Mouse (Mus musculus) adrenal gland, adult 8-10 months (tissue): ENCODE data around the gene Atxn2. TPM values are rescaled to one million over a fixed set of nuclear protein-coding genes. Genes with fewer than 3 reads are reported as not detected.
A peak's percentile ranks its signal among the peaks of the same experiment; 100 is the strongest.
"Not testable (repeated sequence)": the region's sequence is repeated elsewhere in the genome, so short reads cannot be mapped to it uniquely, and the experiment has no call there.

Source experiments
- DNase-seq: peaks from one replicate; pipeline ENCODE4 v3.0.0; 2022
- total RNA-seq, 4 experiments: library from RNA; stranded (reverse); gene quantifications; 2 replicates each; pipeline ENCODE4 v1.2.4; 2022

Atxn2 gene
- 100 to 1,000 TPM; 177 to 211 (median 197) TPM for total RNA-seq

GRCm38 (mm10) chr5:121711174-121711927 lies at the start of gene Atxn2:
Atxn2 (plus strand) TSS chr5:121711337.
- peak; percentile 76 for DNase-seq

GRCm38 (mm10) chr5:121661494-121661893 lies 49.6 kb upstream of the Atxn2 start:
- no peak for DNase-seq

GRCm38 (mm10) chr5:121663456-121663855 lies 47.7 kb upstream of the Atxn2 start:
- no peak for DNase-seq

GRCm38 (mm10) chr5:121664078-121664477 lies 47.1 kb upstream of the Atxn2 start:
- no peak for DNase-seq

DNA sequence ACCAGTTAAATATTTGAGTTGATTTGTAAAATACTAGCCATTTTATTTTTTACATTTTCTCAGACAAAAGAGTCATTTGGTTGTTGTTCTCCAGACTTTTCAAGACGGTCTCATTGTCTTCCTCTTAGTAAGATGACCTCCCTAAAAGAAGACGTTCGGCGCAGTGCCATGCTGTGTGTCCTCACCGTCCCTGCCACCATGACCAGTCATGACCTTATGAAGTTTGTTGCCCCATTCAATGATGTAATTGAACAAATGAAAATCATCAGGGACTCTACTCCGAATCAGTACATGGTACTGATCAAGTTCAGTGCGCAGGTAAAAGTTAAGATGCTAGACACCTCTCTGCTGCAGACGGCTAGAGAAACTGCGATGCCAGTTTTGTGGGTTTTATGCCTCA lies 46.2 kb upstream of the Atxn2 start:
- DNase-seq = no peak

DNA sequence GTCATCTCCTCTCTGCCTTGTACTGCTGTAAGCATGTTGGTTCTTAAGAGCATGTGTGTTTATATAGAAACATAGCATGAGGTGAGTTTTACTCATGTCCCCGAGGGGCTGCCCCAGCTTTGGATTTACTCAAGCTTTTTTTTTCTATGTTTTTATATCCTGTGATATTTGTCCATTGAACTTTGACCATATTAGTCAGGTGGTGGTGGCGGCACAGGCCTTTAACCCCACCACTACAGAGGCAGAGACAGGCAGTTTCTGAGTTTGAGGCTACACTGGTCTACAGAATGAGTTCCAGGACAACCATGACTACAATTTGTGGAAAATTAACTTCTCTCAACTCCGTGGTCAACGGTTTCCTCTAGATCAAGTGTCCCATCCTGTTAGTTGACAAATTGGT lies 44.1 kb upstream of the Atxn2 start:
- DNase-seq = no peak

GRCm38 (mm10) chr5:121668411-121668810 lies 42.7 kb upstream of the Atxn2 start:
- no peak for DNase-seq

DNA sequence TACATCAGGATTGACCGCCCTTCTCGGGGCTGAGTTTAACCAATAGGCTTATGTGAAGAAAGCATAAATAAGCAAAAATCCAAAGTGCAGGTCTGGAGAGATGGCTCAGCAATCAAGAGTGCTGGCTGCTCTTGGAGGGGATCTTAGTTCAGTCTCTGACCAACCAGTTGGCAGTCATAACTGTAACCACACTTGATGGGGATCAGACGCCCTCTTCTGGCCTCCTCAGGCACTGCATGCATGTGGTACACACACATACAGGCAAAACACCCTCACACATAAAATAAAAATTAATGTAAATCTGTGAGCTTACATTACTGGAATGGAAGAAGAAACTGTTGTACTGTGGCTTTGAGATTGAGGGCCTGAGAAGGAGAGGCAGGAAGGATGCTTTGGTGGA lies 40.7 kb upstream of the Atxn2 start:
- no peak for DNase-seq

- DNase-seq = no peak
Measured at GRCm38 (mm10) chr5:121682250-121682649, 28.9 kb upstream of the Atxn2 start.

DNA sequence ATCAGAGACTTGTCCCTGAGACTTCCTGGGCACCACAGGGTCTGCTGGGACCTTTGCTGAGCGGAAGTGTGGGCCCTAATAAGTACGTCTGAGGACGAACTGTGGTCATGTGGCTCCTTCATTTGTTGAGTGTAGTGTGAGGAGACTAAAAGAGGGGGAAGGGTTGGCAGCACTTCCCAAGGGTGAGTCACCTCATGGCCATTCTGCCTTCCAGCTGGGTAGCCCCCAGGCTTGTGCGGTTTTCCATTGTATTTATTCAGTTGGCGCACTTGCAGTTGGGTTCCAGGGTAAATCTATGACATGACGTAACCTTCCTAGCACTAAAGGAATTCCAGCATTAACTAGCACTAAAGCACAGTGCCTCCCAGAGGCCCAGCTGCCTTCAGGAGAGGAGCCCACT lies 25.6 kb upstream of the Atxn2 start:
- no peak for DNase-seq

DNA sequence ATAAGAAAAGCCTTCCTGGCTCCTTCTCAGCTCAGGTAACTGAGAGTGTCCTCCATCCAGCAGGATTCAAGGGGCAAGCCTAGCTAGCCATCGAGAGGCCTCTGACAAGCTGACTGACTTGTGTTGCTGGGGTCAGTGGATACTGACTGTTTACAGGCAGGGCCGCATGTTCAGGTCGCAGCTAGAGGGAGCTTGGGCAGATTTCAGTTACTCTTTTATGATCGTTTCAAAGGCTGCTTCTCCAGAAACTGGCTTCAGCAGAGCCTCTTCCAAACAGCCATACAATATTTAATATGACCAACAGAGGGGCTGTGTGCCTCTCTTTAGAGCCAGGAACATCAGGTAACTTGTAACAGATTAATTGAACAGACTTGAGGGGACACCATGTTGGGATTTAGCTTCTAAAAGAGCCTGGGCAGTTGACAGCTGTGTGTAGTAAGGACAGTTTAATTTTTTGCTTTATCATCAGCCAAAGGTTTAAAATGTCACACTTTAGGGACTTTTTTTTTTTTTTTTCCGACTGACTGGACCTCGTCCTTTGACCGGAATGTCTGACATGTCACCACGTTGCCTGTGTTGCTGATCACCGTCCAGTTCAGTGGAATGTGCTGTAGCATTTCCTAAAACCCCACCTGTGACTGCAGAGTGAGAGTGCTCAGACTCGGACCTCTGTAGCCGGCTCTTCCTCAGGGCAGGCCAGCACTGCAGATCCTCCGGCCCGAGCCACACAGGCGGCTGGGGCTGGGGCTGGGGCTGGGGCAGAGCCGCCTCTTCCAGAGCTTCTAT lies 24.8 kb upstream of the Atxn2 start:
- DNase-seq = no peak

DNA sequence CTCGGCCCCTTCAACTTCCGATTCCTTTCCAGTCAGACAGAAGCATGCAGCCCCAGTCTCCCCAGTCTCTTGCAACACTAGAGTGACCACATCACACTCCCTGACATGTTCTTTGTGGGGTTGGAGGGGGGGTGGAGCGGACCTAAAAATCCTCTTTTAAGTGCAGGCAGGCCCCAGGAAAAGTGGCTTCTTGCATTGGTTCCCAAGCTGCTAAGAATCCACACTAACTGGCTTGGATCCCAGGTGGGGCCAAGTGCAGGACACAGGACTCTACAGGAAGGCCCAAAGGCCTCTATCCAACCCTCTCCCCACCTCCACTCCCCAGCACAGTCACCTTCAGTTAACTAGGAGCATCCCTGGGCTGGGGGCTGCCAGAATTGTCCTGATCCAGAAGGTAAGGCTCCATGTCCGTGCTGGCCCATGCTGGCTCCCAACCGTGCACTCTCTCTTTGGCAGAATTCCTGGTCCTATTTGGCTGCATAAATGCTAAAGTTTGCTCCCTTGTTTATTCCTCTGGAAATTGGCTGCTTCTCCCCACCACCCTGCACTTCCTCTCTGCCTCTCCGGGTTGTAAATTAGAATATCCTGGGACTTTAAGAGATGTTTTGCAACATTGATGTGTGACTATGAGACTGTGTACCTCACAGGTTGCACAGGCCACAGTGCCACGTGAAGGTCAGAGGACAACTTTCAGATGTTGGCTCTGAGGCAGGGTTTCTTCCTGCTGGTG lies 20.5 kb upstream of the Atxn2 start:
- DNase-seq = no peak

DNA sequence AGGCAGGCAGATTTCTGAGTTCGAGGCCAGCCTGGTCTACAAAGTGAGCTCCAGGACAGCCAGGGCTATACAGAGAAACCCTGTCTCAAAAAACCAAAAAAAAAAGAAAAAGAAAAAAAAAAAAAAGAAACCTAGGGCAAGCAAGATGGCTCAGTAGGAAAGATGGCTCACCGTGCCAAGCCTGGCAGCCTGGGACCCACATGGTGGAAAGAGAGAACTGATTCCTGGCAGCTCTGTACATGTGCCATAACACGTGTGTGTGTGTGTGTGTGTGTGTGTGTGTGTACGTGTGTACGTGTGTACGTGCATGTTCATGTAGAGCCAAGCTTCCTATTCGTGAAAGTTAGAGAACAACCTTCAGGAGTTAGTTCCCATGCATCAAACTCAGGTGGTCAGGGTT lies 19.7 kb upstream of the Atxn2 start:
- DNase-seq = not testable (repeated sequence)

DNA sequence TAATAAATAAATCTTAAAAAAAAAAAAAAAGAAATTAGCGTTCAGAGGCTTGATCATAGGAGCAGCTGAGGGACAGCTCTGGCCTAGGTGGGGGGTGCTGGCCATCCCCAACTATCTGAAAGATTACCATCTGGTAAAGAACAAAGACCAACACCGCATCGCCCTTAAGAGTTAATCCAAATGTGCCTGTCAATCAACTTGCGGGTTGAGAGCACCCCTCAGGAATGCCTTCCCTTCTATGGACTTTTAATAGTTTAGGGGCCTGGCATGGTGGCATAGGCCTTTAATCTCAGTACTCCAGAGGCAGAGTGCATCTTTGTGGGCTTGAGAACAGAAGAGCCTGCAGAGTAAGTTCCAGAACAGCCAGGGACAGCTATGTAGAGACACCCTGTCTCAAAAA lies 18.2 kb upstream of the Atxn2 start:
- no peak for DNase-seq

DNA sequence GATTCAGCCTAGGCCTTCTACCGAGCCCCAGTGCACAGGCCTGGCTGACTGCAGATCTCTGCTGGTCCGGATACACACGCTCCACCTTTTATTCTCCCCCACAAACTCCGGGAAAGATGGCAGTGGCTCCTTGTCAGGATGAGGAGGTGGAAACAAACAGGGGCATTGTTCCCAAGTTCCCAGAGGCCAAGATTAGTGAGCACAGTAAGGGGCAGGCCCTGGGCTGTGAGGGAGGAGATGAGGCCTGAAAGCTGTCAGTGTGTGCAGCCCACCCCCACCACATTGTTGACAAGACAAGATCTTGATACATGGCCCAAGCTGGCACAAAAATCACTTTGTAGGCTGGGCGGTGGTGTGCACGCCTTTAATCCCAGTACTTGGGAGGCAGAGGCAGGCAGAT lies 14.4 kb upstream of the Atxn2 start:
- DNase-seq = no peak

GRCm38 (mm10) chr5:121699891-121700290 lies 11.2 kb upstream of the Atxn2 start:
- DNase-seq = no peak

DNA sequence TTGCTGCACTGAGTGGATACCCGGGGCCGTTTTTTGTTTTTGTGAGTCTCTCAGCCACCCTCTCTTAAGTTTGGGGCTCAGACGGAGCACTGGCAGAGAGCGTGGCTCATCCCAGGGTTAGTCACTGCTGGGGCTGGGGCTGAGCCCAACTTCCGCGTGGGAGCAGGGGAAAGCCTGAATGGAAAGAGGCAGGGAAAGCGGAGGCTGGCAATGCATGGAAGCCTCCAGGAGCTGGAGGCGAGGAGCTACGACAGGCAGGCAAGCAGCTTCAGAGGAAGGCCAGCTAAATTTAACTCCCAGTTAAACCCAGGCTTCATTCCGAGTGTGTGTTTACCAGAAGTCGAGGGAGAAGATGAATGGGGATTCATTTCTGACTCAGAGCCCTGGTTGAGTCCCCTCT lies 10.6 kb upstream of the Atxn2 start:
- DNase-seq = peak; percentile 51

GRCm38 (mm10) chr5:121701111-121701769 lies 9.9 kb upstream of the Atxn2 start:
- DNase-seq = no peak

GRCm38 (mm10) chr5:121703341-121703740 lies 7.8 kb upstream of the Atxn2 start:
- DNase-seq = no peak

DNA sequence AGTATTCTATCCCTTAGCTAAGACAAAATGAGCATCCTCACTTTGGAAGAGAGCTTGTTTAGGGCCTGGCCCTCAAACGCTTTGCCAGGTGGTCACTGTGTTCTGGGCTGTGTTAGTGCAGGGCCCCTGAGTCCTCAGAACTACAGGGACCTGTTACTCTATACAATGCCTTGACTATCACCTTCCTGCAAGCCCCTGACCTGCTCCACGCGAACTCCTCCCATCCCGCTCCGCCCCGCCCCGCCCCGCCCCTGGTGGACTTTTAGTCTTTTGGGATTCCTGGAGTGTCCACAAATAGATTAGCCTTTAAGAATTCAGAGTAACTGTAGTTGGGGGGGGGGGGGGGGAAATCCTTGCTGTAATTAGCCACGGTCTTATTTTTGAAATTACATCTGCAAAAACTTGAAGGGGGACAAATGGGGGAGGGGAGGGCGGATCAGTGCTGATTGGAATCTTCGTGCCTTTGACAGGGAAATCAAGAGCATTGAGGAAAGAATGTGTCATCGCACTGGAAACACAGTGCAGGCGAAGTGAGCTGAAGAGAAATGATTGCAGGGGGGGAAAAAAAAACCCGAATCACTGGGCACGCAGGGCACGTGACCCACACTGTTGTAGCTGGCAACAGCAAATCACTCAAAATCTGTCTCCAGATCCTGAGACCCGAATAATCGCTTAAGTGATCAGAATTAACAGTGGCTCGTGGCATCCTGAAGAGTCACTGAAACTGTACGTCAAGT lies 6.5 kb upstream of the Atxn2 start:
- no peak for DNase-seq

GRCm38 (mm10) chr5:121710402-121710801 lies 735 bp upstream of the Atxn2 start:
- DNase-seq = no peak

- no peak for DNase-seq
Measured at GRCm38 (mm10) chr5:121710851-121711173, 325 bp upstream of the Atxn2 start.
